Mouse (Mus musculus): ENCODE data around the gene Plppr1. TPM values are rescaled to one million over a fixed set of nuclear protein-coding genes. Genes with fewer than 3 reads are reported as not detected.

Plppr1 gene
- total RNA-seq, 4 experiments from 2014 or later: 6.3 to 7.8 (median 7.3) TPM

- DNase-seq (ENCODE audit: low spot score in 2 of 2): no peak
Observed at GRCm38 (mm10) chr4:49109989-49110388, 50.9 kb downstream of the Plppr1 start.

GRCm38 (mm10) chr4:49118842-49119241 is 59.8 kb downstream of the Plppr1 start:
- DNase-seq (ENCODE audit: low spot score in 2 of 2): no peak

GRCm38 (mm10) chr4:49144798-49145197 is 85.7 kb downstream of the Plppr1 start:
- no peak for DNase-seq (ENCODE audit: low spot score in 2 of 2)

- DNase-seq (ENCODE audit: low spot score in 2 of 2): no peak
Observed at GRCm38 (mm10) chr4:49148775-49149174, 89.7 kb downstream of the Plppr1 start.

- no peak for DNase-seq (ENCODE audit: low spot score in 2 of 2)
Observed at GRCm38 (mm10) chr4:49149251-49149650, 90.2 kb downstream of the Plppr1 start.

- peak; percentile 21 to 55 for DNase-seq (ENCODE audit: low spot score in 2 of 2)
Observed at GRCm38 (mm10) chr4:49153849-49154248, 94.8 kb downstream of the Plppr1 start.

- no peak for DNase-seq (ENCODE audit: low spot score in 2 of 2)
Observed at GRCm38 (mm10) chr4:49156781-49157180, 97.7 kb downstream of the Plppr1 start.

- DNase-seq (ENCODE audit: low spot score in 2 of 2): no peak
Observed at GRCm38 (mm10) chr4:49163285-49163684, 104.2 kb downstream of the Plppr1 start.

- DNase-seq (ENCODE audit: low spot score in 2 of 2): no peak
Observed at GRCm38 (mm10) chr4:49166391-49166790, 107.3 kb downstream of the Plppr1 start.

GRCm38 (mm10) chr4:49167030-49167429 is 108.0 kb downstream of the Plppr1 start:
- no peak for DNase-seq (ENCODE audit: low spot score in 2 of 2)

GRCm38 (mm10) chr4:49169498-49169897 is 110.4 kb downstream of the Plppr1 start:
- DNase-seq (ENCODE audit: low spot score in 2 of 2): no peak

GRCm38 (mm10) chr4:49178101-49178500 is 119.0 kb downstream of the Plppr1 start:
- DNase-seq (ENCODE audit: low spot score in 2 of 2): no peak

GRCm38 (mm10) chr4:49178891-49179290 is 119.8 kb downstream of the Plppr1 start:
- DNase-seq (ENCODE audit: low spot score in 2 of 2): no peak

- no peak for DNase-seq (ENCODE audit: low spot score in 2 of 2)
Observed at GRCm38 (mm10) chr4:49179471-49180181, 120.6 kb downstream of the Plppr1 start.

GRCm38 (mm10) chr4:49189991-49190526 is 131.0 kb downstream of the Plppr1 start:
- DNase-seq (ENCODE audit: low spot score in 2 of 2): no peak

- no peak for DNase-seq (ENCODE audit: low spot score in 2 of 2)
Observed at GRCm38 (mm10) chr4:49197125-49197747, 138.2 kb downstream of the Plppr1 start.

GRCm38 (mm10) chr4:49210457-49210856 is 151.4 kb downstream of the Plppr1 start:
- DNase-seq (ENCODE audit: low spot score in 2 of 2): no peak

GRCm38 (mm10) chr4:49211582-49211981 is 152.5 kb downstream of the Plppr1 start:
- DNase-seq (ENCODE audit: low spot score in 2 of 2): no peak

GRCm38 (mm10) chr4:49212616-49213544 is 153.8 kb downstream of the Plppr1 start:
- peak in 1 of 2 experiments; percentile 9 for DNase-seq (ENCODE audit: low spot score in 2 of 2)

- DNase-seq (ENCODE audit: low spot score in 2 of 2): no peak
Observed at GRCm38 (mm10) chr4:49214341-49214740, 155.3 kb downstream of the Plppr1 start.

GRCm38 (mm10) chr4:49223501-49223900 is 164.4 kb downstream of the Plppr1 start:
- no peak for DNase-seq (ENCODE audit: low spot score in 2 of 2)

GRCm38 (mm10) chr4:49225021-49225420 is 165.9 kb downstream of the Plppr1 start:
- DNase-seq (ENCODE audit: low spot score in 2 of 2): no peak

Data from layer of hippocampus, adult 8-10 months (tissue).